Mouse (Mus musculus) CD4-positive, CD25-positive, alpha-beta regulatory T cell, adult 2 months (primary cell): Measurements from ENCODE around the gene Nalcn.
A peak's percentile ranks its signal among the peaks of the same experiment; 100 is the strongest.

Experiments
- DNase-seq: peaks from one replicate; pipeline ENCODE4 v3.0.0-alpha.2; 2012; ENCODE audit warnings: low read depth, low spot score

Gene Nalcn

DNA sequence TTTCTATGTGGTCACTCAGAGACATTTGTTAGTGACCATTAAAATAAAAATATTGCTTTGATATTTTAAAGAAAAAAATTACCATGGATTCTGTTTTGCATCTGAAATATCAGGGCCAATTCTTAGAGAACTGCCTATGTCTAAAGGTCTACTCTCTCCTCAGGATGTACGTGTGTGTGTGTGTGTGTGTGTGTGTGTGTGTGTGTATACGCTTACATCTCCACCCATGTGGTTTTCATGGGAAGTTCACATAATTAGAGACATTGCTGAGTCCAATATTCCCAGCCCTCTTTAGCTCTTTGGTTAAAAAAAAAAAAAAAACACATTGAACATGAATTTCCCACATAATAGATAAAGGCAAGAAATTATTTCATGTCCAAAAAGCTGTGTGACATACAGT lies 114.0 kb downstream of the Nalcn start:
- no peak for DNase-seq

DNA sequence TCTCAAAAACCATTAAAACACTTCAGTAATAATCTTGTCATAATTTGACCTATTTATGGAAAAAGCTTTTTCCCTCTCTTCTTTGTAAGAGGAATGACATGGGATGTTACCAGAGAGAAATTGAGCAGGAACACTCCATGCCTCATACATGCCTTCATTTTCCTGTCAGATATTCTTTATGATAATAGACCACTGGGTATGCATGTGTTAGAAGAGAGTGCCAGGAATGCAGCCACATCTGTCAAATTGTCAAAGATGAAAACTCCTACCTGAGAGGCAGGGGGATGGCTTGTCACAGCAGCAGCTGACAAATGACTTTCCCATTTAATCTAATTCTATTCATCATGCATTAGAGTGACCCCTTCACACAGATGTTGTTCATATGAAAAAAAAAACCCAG lies 131.4 kb downstream of the Nalcn start:
- no peak for DNase-seq

DNA sequence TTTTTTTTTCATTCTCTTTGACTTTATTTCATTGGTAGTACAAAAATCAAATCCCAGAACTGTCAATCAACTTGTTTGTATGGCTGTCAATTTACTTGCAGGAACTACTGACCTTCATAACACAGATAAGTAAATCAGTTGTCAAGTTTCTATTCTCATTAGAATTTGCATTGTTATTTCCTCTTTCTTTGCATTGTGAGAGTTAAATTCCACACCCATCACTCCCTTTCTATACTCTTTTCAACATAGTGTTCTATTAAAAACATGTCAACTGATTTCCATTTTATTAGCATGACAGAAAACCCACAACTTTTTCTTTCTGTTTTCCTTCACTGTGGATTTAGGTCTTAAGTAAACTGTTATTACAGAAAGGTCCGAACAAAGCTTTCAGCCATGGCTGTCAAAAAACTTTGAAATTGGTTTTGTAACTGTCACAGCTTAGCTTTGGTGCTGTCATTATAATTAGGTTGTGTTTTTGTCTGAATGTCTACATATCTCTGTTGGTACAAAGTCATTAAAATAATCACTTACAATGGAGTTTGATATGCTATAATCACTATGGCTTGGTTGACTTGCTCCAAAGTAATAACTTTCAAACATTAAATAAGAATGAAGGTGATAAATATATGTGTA lies 138.3 kb downstream of the Nalcn start:
- no peak for DNase-seq

DNA sequence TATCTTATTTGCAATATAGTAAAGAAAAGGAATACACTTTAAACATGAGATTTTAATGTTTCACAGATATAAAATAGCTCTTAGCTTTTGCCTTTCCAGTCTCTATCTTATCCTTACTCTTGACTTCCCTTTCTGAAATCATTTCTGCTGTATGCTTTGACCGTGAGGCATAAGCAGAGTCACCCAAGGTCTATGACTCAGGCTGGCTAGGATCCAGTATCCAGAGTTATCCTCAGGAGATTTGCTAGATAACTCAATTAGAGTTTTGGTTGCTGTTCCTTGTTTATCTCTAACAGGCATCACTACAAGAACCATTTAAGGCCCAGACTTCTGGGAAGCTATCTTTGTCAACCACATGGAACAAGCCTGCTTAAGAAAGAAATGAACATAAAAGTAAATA lies 164.9 kb downstream of the Nalcn start:
- DNase-seq: no peak

DNA sequence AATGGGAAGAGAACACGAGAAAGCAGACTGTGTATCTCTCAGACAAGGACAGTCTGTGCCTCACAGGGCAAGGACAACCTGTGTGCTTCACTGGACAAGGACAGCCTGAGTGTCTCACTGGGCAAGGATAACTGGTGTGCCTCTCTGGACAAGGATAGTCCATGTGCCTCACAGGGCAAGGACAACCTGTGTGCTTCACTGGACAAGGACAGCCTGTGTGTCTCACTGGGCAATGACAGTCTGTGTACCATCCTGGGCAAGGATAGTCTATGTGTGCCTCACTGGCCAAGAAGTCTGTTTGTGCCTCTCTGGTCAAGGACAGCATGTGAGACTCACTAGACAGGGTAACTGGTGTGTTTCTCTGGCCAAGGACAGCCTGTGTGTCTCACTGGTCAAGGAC lies 180.9 kb downstream of the Nalcn start:
- peak; percentile 0 for DNase-seq

DNA sequence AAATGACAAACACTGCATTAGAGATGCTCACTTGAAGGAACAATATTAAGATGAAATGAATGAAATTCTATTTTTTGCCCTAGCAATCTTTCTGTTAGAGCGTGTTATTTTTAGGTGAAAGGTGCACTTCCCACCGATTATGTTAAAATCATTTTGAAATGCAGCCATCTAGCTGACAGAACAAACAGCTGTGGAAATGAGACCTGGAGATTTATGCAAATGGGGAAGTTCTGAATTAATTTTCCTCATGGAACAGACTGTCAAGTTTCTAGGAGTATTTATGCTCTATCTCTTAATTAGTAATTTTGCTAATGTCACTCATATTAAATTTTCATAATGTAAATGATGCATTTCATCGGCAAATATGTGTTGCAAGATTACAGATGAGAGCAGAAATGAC lies 191.4 kb downstream of the Nalcn start:
- no peak for DNase-seq

DNA sequence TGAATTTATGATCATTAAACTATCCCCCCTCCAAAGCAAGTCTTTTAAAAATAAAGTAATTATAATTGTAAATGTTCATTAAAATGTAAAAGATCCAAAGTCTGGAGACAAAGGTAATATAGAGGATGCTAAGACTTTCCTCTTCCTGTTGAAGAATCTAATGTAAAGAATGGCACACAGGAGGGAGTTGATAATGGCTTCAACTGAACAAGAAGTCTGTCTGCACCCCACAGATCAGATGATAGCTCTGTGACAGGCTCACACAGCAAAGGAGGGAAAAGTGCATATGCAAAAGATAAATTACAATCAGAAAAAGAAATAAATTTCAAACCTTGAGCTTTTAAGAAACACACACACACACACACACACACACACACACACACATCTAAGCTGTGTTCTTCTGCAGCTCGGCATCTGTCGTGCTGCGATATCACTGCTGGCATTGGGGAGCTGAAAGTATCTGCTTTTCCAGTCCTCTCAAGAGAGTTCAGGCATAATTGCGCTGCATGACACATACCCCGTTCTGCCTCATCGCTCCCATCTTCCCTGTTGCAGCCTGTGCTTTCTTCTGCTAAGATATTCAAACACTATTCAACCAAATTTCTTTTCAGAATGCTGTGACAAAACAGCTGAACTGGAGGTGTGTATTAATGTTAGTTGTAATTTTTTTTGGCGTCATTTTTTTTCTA lies 250.6 kb downstream of the Nalcn start:
- no peak for DNase-seq

DNA sequence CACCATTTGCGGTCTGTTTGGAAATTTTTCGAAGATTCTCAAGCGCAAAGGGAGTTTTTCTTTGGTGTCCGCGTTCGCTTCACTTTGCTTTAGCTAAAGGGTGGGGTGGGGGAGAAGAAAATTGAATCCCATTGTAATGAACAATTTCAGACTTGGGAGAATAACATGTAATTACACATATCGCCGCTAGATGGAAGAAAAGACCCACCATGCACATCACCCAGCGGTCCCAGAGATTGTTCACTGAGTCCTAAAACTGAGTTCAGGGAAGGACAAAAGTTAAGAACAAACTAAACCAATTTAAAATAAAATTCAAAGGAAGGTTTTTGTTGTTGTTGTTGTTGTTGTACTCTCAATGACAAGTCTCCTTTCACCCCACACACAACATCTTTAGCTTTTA lies 255.4 kb downstream of the Nalcn start:
- DNase-seq: peak; percentile 20

DNA sequence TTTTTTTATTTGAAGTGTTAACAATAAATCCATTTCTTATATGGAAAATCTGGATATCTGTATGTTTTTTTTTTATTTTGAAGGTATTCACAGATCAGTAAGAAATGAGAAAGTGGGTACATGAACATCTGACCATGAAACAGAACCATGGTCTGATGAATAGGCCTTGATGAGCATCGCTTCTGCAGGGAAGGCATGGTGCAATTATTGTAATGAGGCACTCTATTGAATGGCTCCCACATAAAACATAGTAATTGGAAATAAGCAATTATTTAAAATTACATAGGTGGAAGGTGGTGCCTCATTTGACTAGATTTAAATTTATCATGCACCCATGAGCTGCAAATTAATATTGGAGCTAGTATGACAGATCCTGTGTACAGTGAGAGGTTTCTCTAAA lies 267.3 kb downstream of the Nalcn start:
- DNase-seq: no peak

DNA sequence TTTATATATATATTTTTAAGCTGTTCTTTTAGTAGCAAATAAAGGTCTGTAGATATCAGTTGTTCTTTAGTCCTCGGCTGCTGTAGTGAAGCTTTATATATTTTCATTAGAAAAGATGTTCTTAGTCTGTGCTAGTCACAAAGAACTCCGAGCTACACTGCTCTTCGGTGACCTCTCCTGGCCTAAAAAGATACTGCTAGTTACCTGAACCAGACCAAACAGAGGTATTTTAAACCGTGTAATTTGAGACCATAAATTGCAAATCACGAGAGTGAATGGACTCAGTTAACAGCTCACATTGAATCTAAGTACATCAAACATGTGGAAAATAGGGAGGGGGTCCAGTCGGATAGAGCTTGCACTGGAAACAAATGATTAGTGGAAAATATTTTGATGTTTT lies 274.0 kb downstream of the Nalcn start:
- DNase-seq: peak; percentile 39

DNA sequence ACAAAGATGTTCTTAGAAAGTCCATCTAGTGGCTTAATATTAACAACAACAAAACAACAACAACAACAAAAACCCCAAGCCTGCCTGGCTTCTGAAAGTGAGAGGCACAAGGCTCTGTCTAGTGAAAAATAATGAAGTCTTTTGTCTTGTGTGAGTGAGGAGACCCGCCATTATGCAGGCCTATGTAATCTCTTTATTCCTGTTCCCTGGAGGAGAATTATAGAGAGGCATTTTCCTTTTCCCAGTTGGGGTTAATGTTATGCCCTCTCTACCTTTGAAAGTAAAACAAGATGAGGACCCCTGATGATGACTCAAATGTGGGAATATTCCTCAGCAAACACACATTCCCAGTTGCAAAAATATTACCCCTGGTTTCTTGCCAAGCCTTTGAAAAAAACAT lies 295.1 kb downstream of the Nalcn start:
- no peak for DNase-seq

DNA sequence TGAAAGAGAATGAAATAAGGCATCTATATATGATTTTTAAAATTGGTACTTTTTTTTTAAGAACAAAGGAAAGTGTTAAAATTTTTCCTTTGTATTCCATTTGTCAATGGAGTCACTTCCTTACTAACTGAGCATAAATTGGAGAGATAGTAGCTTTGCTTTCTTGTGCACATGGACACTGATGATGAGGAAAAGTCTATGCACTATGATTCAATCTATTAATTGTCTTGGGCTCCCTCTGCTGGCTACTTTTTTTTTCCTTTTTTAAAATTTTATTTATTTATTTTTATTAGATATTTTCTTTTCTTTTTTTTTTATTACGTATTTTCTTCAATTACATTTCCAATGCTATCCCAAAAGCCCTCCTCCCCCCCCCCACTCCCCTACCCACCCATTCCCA lies 312.6 kb downstream of the Nalcn start:
- peak; percentile 9 for DNase-seq

DNA sequence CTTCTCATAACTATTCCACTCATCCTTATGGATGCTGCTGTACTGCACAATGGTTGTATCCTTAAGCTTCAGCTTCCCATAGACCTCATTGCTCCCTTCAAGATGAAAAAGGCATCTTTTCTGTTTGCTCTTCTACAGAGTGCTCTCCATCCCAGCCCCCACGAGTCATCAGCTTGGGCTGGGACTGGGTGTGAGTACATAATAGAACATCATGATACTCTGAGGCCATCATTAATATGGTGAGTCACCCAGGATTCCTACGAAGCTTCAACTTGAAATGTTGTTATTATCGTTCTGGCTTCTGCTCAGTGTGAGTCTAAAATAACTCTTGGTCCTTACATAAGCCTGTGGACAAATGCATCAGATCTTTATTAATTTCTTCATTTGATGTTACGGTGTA lies 314.6 kb downstream of the Nalcn start:
- no peak for DNase-seq

DNA sequence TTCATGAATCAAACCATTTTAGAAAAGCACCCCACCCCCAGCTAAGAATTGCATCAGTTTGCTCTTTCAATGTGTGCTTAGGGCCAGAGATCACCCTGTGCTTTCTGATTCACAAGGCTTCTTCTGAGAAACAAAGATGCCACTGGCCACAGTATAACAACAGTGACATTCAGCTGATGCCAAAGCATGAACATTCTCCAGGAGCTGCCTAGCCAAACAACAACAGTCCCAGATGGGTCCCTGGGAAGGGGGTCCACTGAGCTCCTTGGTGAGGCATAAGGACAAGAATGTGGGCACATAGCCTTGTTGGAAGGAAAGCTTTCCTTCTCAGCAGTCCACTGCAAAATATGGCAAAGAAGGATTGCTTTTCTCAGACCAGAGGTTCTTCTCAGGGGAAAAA lies 330.9 kb downstream of the Nalcn start:
- DNase-seq: no peak

DNA sequence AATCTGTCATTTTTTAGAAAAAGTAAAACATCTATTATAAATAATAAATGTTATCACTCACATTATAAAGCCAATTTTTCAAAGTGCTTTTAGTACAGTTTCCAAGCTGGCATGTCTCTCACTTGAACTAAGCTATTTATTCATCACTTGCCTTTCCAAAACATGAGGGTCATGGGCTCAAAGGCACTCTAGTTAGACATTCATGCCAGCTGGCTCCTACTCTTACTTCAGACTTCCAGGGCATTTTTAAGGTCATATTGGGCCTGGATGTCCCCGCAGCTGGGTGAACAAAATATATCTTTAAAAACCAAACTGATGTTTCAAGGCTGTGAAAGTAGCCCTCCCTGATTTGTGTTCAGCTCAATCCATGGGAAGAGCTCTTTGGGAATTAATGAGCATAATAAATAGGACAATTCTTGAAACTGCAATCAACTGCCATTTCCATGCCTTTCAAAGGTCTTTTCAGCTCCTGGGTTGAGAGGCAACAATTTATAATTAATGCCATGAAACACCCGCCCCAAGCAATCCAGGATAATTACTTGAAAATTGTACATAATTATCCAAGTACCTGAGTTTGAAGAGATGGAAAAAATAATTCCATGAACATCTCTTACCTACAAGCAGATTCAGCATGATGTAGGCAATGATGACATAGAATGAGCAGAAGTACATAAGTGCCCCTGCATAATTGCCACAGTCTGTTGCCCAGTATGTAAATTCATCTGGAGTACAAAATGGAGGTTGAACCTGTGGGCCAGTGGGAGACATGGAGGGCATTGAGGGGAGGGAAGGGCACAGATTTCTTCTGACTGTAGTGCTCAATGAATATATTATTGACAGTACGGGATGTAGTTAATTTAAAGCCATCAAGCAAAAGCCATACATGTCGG lies 335.6 kb downstream of the Nalcn start:
- DNase-seq: no peak

DNA sequence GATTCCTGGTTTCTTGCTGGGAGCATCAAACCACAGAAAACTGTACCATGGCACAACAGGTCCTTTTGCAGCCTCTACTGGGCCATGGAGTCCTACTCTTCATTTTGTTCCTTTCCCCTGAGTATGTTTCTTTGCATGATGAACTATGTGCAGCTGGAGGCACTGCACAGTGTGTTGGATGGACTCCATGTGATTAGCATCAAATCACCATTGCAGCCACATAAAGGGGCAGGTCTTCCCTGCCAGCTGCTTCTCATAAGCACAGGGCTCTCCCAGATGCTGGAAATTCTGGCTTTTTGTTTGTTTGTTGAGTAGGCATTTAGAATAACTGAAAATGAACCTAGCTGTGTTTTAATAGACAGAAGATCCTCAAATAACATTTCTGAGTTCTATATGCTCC lies 344.8 kb downstream of the Nalcn start:
- DNase-seq: no peak

DNA sequence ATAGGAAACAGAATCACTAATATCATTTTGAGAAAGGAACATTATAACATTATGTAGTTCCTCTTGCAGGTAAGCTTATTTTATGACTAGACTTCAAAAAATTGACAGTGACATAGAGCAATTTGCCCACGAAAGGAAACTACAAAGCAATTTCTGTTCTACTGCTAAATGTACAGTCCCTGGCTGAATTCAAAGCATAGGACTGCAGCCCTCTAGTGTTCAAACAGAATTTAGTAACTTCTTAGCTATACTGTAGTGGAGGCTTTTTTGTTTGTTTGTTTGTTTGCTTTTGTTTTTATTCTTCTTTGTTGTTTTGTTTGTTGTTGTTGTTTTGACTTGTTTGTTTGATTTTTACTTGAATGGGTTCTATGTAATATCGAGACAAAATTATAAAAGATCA lies 354.8 kb downstream of the Nalcn start:
- peak; percentile 1 for DNase-seq

DNA sequence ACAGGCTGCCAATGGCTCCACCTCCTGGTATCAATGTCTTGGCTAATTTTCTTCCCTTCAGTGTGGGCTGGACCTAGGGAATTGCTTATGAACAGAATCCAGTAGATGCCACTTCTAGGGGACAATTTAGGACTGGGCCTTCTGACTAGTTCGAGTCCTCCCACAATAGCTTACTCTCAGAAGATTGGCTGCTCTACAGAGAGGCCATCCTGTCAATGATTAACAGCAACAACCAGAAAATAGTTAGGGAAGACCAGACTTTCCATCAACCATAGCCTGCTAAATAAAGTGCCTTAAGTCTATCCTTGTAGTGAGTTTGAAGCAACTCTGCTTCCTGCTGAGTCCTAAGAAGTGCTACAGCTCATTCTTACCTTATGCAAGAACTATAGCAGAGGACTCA lies 386.2 kb downstream of the Nalcn start:
- DNase-seq: no peak

DNA sequence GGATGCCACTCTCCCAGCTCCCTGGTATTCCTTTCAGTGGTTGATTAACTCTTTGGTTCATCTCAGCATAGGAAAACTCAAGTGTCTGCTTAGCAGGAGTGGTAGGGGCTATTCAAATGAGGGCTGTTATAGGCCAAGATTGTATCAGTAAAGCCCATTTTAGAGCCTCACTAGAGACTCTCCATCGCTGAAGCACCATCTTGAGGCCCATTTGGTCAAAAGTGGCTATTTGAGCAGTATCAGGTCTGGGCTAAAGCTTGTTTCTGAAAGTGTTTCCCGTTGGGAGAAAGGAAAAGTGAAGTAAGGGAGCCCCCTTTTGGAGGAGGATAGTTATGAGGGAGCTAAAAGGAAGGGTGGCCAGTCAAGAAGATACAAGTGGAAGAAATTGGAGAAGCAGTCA lies 387.0 kb downstream of the Nalcn start:
- peak; percentile 7 for DNase-seq

DNA sequence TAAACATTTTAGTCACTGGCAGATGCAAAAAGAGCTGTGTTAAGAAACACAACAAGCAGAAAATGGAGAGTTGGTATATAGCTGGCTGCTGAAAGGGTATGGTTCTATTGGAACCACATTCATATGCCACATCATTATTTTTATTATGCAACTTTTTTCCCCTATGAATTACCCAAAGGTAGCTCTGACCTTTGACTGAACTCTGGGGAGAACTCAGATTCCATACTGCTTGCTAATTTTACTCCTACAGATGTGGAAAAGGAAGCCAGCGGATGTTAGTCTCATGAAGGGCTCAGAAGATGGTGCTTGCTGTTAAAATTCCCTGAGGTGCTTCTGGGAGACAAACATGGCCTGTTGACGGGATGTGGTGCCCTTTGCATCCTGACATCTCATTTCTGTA lies 389.9 kb downstream of the Nalcn start:
- DNase-seq: no peak

DNA sequence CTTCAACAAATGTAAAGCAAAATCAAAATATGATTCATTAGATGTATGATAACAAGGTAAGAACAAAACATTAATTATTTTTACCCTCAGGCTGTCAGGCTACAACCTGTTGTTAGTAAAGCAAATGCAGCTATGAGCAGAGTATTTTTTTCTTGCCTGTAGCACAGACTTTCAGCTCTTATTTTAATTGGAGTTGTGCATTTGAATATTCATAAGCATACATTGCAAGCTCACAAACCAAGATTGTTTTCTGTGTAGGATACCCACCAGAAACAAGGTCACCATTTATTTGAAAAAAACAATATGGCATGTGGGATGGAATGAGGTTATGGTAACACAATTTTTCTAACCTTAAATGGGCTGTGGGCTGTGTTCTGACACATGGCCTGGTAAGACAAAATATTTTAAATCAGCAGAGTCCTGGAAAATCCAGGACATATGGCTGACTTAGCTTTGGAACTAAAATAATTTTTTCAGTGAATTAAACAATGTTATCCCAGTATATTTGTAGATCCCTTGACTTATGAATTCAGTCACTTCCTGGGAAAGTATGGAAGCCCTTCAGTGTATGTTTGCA lies 394.2 kb downstream of the Nalcn start:
- DNase-seq: no peak
